Mouse (Mus musculus): ENCODE data around the gene Mecom.
A peak's percentile ranks its signal among the peaks of the same experiment; 100 is the strongest.
"Not testable (repeated sequence)": the region's sequence is repeated elsewhere in the genome, so short reads cannot be mapped to it uniquely, and the experiment has no call there.

Mecom gene

GRCm38 (mm10) chr3:30547908-30548307, at the start of gene Mecom:
Gene Mecom, minus strand, starts transcription at chr3:30548008.
- no peak for DNase-seq

- no peak for DNase-seq
These were observed 49.5 kb upstream of the Mecom start for GRCm38 (mm10) chr3:30597271-30597670.

- peak; percentile 25 for DNase-seq
These were observed 47.5 kb upstream of the Mecom start for GRCm38 (mm10) chr3:30595111-30595832.

GRCm38 (mm10) chr3:30593719-30594485, 46.1 kb upstream of the Mecom start:
- peak; percentile 26 for DNase-seq

GRCm38 (mm10) chr3:30592418-30592853, 44.6 kb upstream of the Mecom start:
- DNase-seq, result no peak

GRCm38 (mm10) chr3:30588865-30589264, 41.1 kb upstream of the Mecom start:
- DNase-seq, result no peak

DNA sequence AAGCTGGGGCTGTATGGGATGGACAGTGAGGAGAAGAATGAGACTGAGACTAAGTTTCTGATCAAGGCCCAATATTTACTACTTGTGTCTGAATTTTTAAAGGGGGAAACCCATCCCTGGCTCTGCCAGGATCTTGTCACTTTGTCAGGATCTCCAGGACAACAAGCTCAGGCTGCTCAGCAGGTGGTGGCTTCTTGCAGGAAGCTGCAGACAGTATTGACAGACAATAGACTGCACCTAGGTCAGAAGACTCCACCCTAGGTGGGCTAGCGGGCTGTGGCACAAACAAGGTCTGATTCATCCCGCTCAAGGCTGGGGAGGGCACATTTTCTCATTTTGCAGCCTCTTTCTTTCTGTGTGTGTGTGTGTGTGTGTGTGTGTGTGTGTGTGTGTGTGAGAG, 25.7 kb upstream of the Mecom start:
- DNase-seq, result no peak

DNA sequence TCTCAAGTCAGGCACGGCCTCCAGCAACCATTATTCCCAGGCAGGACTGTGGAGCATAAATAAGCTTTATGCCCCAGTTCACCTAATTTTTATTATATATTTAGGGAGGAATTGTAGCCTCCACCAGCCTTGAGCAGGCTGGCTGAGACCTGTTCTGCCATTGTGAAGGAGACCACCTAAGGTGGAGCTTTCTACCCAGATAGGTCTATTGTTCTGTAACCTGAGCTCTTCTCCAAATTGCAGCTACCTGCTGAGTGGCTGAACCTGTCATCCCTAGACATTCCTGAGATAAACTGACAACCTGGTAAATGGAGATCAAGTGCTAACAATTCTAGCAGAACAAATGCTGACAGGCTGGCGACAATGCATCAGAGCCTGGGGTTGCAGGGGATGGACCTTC, 18.5 kb upstream of the Mecom start:
- not testable (repeated sequence) for DNase-seq

DNA sequence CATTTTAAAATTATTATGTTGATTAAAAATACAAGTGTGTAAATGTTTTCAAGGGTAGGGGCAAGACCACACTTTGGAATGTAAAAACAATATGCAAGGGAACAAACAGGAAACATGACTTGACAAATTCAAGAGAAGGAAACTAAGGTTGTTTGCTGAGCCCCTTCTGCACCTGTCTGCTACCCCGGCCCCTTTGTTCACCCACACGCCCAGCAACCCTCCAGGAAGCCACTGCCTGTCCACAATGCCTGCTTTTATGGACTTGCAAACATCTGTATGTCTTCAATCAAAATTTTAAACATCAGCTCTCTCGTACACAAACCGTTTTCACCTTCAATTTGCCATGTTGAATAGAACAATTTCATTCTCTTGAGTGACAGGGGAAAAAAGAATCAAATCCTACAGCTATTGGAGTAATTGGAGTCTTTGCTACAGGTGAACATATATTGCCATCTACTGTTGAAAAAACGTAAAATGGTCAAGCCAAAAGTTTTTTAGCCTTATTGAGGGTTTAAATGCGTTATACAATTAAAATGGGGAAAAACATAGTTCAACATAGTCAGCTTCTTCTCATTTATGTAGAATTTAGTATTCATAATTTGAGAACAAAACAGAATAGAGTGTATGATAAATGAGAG, 13.0 kb upstream of the Mecom start:
- peak; percentile 17 for DNase-seq

GRCm38 (mm10) chr3:30553741-30554140, 5.9 kb upstream of the Mecom start:
- DNase-seq, result no peak

DNA sequence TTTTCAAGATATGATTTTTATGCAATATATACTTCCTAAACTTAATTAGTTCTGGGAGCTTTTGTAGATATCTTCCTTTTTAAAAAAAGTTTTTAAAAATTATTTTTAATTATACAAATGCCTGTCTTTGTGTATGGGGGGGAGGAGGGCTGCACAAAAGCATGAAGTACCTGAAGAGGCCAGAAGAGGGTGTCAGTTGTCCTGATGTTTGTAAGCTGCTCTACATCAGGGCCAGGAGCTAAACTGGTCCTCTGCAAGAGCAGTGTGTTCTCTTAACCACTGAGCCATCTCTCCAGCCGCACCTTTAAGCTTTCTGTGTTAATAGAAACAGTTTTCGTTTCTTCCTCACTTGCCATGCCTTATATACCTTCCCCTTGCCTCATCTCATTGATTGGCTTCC, 2.4 kb upstream of the Mecom start:
- no peak for DNase-seq

DNA sequence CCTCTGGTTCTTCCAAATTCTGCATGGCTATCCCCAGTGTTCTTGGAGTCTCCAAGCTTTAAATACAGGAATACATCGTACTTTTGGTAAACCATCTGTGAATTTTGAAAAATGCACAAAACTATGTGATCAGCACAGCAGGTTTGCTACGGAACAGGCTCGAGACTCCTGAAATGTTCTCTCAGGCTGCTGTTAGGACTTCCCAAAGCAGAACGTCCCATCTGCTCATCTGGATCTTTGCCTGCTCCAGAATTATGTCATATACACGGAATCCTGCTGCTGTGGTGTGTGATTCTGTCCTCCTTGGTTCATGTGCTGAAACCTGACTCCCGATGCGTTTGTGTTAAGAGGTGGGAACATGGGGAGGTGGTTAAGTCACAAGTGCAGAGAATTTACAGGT, 1.1 kb upstream of the Mecom start:
- DNase-seq, result no peak

DNA sequence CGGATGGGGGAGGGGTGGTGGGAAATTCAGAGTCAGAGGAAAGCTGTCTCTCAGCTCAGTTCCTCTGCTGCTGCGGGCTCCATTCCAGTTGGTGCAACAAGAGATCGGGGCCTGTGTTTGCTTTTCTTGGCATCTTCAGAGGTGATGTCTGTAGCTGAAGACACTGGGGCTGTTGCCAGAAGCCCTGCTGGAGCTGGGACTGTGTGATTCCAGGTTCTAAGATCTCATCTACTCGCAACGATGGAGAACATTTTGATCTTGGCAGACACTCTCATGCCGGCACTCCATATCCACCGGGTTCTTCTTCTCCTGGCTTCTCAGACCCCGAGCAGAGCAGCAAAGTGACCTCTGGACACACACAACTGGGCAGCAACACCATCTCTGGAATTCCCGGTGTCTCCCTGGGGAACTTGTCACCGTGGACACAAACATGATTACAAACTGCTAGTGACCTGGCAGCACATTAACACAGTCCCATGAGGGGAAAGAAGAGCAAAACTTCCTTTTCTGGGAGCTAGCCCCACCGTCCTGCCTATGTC, 908 bp downstream of the Mecom start:
- no peak for DNase-seq

- DNase-seq, result no peak
These were observed 1.4 kb downstream of the Mecom start for GRCm38 (mm10) chr3:30546366-30546765.

GRCm38 (mm10) chr3:30545246-30545645, 2.6 kb downstream of the Mecom start:
- no peak for DNase-seq

GRCm38 (mm10) chr3:30544305-30544704, 3.5 kb downstream of the Mecom start:
- no peak for DNase-seq

GRCm38 (mm10) chr3:30535821-30536220, 12.0 kb downstream of the Mecom start:
- no peak for DNase-seq

DNA sequence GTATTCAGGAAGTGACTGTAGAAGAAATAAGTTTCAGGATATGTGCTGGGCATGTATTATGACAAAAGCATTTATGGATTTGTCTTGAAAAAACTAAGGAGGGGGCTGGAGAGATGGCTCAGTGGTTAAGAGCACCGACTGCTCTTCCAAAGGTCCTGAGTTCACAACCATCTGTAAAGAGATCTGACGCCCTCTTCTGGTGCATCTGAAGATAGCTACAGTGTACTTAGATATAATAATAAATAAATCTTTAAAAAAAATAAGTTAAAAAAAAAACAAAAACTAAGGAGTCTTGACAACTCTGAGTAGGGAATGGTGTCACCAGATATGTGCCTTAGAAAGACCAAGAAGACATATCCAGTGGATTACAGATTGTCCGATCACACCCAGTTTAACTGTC, 27.1 kb downstream of the Mecom start:
- not testable (repeated sequence) for DNase-seq

DNA sequence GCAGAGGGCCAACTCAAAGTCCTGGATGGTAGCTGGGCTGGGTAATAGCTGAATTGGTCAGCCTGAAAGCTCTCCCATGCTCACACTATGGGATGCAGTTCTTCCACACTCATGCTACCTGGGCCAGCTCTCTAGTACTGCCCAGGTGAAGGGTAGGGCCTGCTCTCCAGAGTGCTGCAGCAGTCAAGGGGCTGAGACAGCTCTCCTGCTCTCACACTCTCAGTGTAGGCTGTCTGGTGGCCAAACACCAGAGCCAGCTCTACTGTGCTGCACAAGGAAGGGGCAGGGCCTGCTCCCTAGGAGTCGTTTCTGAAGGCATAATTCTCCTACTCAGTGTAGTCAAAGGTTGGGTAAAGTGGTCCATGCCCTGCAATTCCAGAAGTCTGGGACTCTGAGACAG, 28.4 kb downstream of the Mecom start:
- DNase-seq, result no peak

GRCm38 (mm10) chr3:30515795-30516170, 32.0 kb downstream of the Mecom start:
- DNase-seq, result no peak

DNA sequence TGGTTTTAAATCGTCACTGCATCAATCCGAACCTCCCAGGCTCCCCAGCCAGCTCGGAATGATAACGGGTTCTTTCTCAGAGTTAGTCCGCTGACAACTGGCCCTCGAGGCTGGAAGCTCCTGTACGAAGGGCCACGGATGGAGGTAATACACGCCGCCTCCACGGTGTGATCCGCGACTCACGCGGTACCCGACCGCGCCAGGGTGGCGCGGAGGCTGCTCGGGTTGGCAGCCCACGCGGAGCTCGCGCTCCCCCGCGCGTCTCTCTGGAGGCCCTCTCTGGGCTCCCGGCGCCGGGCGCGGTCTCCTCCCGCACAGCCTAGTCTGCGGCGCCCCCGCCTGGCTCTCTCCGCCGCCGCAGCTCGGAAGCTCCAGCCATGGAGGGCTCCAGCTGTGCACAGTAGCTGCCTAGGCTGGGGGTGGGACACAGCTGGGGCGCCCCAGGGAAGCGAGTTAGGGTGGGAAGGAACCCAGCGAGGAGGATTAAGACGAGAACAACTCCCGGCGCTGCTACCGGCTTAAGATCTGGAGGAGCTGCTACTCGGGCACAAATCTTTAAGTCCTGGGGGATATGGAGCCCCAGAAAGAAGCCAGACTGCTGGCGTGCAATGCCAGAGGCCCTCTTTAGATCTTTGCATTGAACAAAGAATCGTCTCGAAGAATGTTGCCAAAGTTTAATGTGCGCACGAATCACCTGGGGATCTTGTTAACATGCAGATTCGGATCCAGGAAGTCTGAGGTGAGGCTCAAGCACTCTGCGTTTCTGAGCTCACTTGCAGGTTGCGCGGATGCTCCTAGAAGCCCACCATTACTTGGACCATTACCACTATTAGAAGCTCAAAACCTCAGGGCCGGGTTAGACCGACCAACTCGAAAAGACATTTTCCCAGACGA, 32.7 kb downstream of the Mecom start:
- DNase-seq, result peak; percentile 37

DNA sequence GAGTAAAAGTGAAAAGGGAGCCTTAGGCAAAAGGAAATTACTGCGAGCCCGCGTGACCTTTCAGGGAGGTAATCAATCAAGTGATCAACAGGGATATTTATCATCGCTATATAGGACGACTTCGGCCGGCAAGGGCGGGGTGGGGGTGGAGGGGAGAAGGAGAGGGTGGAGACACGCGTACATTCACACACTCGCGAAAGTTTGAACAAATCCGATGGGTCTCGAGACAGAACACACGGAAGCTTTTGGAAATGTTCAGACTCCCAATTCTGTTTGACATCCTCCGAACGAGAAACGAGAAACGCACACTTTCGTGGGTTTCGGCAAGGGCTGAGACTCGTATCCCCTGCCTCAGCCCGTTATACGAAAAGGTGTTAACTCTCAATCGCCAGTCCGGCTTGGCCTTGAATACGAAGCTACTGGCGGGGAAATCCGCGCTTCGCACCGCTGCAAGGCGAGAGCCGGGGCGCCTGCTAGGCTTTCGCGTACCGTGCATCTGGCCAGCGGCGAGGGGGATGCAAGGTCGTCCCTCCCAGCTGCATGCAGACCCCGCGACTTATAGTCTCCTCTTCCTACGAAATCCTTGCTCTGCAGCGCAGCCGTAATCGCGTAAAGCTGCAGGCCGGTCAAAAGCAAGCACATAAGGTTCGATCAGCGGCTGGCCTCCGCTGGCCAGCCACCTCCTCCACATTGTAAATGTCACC, 33.6 kb downstream of the Mecom start:
- no peak for DNase-seq
